Mouse (Mus musculus): ENCODE measurements around the gene Yipf1. TPM values are rescaled to one million over a fixed set of nuclear protein-coding genes. Genes with fewer than 3 reads are reported as not detected.
A peak's percentile ranks its signal among the peaks of the same experiment; 100 is the strongest.

The Yipf1 gene
- 55.2 and 61.9 TPM in 2 replicates for polyA plus RNA-seq (2014; fragmentation: Nextera tagmentation; extraction: Ambion mirVana)

- ATAC-seq (ENCODE audit: low FRiP score, low TSS enrichment) (peak; percentile 90), DNase-seq (peak; percentile 94)
- Histone ChIP-seq H3K9ac (replicated peaks; ENCODE audit: low read length) (peak within 1 kb of the TSS; percentile 60), H3K27me3 (ENCODE audit: control insufficient read depth, insufficient read depth, low read length) (no peaks in the 10 kb centered on the region), H3K4me3 (replicated peaks; ENCODE audit: low read depth, low read length) (peak within 1 kb of the TSS; percentile 56), H3K4me2 (ENCODE audit: low read length) (peak within 1 kb of the TSS; percentile 82), H3K36me3 (ENCODE audit: control insufficient read depth, insufficient read depth, low read length) (peaks cover 4% of the 10 kb centered on the region), H3K27ac (replicated peaks; ENCODE audit: low read depth, low read length) (peak within 1 kb of the TSS; percentile 41; the same call in 1 of the 2 replicates), H3K4me1 (ENCODE audit: control insufficient read depth, insufficient read depth, low read length) (peaks cover 12% of the 10 kb centered on the region; the same call in 1 of the 2 replicates), H3K9me3 (ENCODE audit: control insufficient read depth, low read length) (no peaks in the 10 kb centered on the region)
- WGBS, result under 1% methylated on average over 29 of the region's 29 CpGs
Measured at GRCm38 (mm10) chr4:107313690-107314478, at the start of gene Yipf1. Yipf1 (plus strand) TSS chr4:107314363.

- Histone ChIP-seq H3K4me3 (replicated peaks; ENCODE audit: low read depth, low read length) (no peak overlapping the region), H3K27ac (replicated peaks; ENCODE audit: low read depth, low read length) (no peak overlapping the region), H3K4me2 (ENCODE audit: low read length) (no peak overlapping the region), H3K4me1 (ENCODE audit: control insufficient read depth, insufficient read depth, low read length) (peaks cover 7% of the 10 kb centered on the region; the same call in 1 of the 2 replicates), H3K36me3 (ENCODE audit: control insufficient read depth, insufficient read depth, low read length) (peaks cover 5% of the 10 kb centered on the region; the same call in 1 of the 2 replicates), H3K9me3 (ENCODE audit: control insufficient read depth, low read length) (no peaks in the 10 kb centered on the region), H3K27me3 (ENCODE audit: control insufficient read depth, insufficient read depth, low read length) (no peaks in the 10 kb centered on the region), H3K9ac (replicated peaks; ENCODE audit: low read length) (no peak overlapping the region)
- no peak for DNase-seq
- 86% methylated on average over 4 of the region's 4 CpGs for WGBS
- no peak for ATAC-seq (ENCODE audit: low FRiP score, low TSS enrichment)
Measured at GRCm38 (mm10) chr4:107273683-107274082, 40.5 kb upstream of the Yipf1 start.

GRCm38 (mm10) chr4:107274511-107274910 lies 39.7 kb upstream of the Yipf1 start:
- Histone ChIP-seq H3K4me3 (replicated peaks; ENCODE audit: low read depth, low read length) (no peak overlapping the region), H3K4me2 (ENCODE audit: low read length) (no peak overlapping the region), H3K9ac (replicated peaks; ENCODE audit: low read length) (no peak overlapping the region), H3K9me3 (ENCODE audit: control insufficient read depth, low read length) (no peaks in the 10 kb centered on the region), H3K27ac (replicated peaks; ENCODE audit: low read depth, low read length) (no peak overlapping the region), H3K4me1 (ENCODE audit: control insufficient read depth, insufficient read depth, low read length) (peaks cover 9% of the 10 kb centered on the region; the same call in 1 of the 2 replicates), H3K27me3 (ENCODE audit: control insufficient read depth, insufficient read depth, low read length) (no peaks in the 10 kb centered on the region), H3K36me3 (ENCODE audit: control insufficient read depth, insufficient read depth, low read length) (peaks cover 5% of the 10 kb centered on the region; the same call in 1 of the 2 replicates)
- ATAC-seq (ENCODE audit: low FRiP score, low TSS enrichment), result no peak
- 86% methylated on average over 5 of the region's 5 CpGs for WGBS
- no peak for DNase-seq

GRCm38 (mm10) chr4:107278188-107278707 lies 35.9 kb upstream of the Yipf1 start:
- Histone ChIP-seq H3K4me1 (ENCODE audit: control insufficient read depth, insufficient read depth, low read length) (peaks cover 9% of the 10 kb centered on the region; the same call in 1 of the 2 replicates), H3K36me3 (ENCODE audit: control insufficient read depth, insufficient read depth, low read length) (peaks cover 16% of the 10 kb centered on the region), H3K9ac (replicated peaks; ENCODE audit: low read length) (no peak overlapping the region), H3K9me3 (ENCODE audit: control insufficient read depth, low read length) (no peaks in the 10 kb centered on the region), H3K27ac (replicated peaks; ENCODE audit: low read depth, low read length) (peak overlapping the region; percentile 52; the same call in 1 of the 2 replicates), H3K27me3 (ENCODE audit: control insufficient read depth, insufficient read depth, low read length) (peaks cover 4% of the 10 kb centered on the region; the same call in 1 of the 2 replicates), H3K4me2 (ENCODE audit: low read length) (peak overlapping the region; percentile 18), H3K4me3 (replicated peaks; ENCODE audit: low read depth, low read length) (no peak overlapping the region)
- ATAC-seq (ENCODE audit: low FRiP score, low TSS enrichment), result peak; percentile 48; the same call in 1 of the 2 replicates
- peak; percentile 65 for DNase-seq
- 3% methylated on average over 8 of the region's 8 CpGs for WGBS

GRCm38 (mm10) chr4:107280843-107281475 lies 33.2 kb upstream of the Yipf1 start:
- Histone ChIP-seq H3K36me3 (ENCODE audit: control insufficient read depth, insufficient read depth, low read length) (peaks cover 10% of the 10 kb centered on the region), H3K4me1 (ENCODE audit: control insufficient read depth, insufficient read depth, low read length) (peaks cover 9% of the 10 kb centered on the region; the same call in 1 of the 2 replicates), H3K9me3 (ENCODE audit: control insufficient read depth, low read length) (no peaks in the 10 kb centered on the region), H3K9ac (replicated peaks; ENCODE audit: low read length) (no peak overlapping the region), H3K27me3 (ENCODE audit: control insufficient read depth, insufficient read depth, low read length) (peaks cover 4% of the 10 kb centered on the region; the same call in 1 of the 2 replicates), H3K4me2 (ENCODE audit: low read length) (no peak overlapping the region), H3K27ac (replicated peaks; ENCODE audit: low read depth, low read length) (no peak overlapping the region), H3K4me3 (replicated peaks; ENCODE audit: low read depth, low read length) (no peak overlapping the region)
- DNase-seq (no peak), ATAC-seq (ENCODE audit: low FRiP score, low TSS enrichment) (no peak)
- 84% methylated on average over 7 of the region's 7 CpGs for WGBS

- WGBS, result 85% methylated on average over 3 of the region's 3 CpGs
- 0 out of 2 replicates have a peak, but pooled peaks cover 4% of the 10 kb centered on the region for H3K36me3 ChIP-seq (ENCODE audit: control insufficient read depth, insufficient read depth, low read length)
- H3K27me3 ChIP-seq (ENCODE audit: control insufficient read depth, insufficient read depth, low read length), result no peaks in the 10 kb centered on the region; the same call in 1 of the 2 replicates
- DNase-seq (no peak), ATAC-seq (ENCODE audit: low FRiP score, low TSS enrichment) (no peak)
- H3K4me1 ChIP-seq (ENCODE audit: control insufficient read depth, insufficient read depth, low read length), result no peaks in the 10 kb centered on the region
- no peak overlapping the region for H3K4me2 ChIP-seq (ENCODE audit: low read length)
- H3K9me3 ChIP-seq (ENCODE audit: control insufficient read depth, low read length), result no peaks in the 10 kb centered on the region
- H3K9ac ChIP-seq (replicated peaks; ENCODE audit: low read length), result no peak overlapping the region
- no peak overlapping the region for H3K4me3 ChIP-seq (replicated peaks; ENCODE audit: low read depth, low read length)
- H3K27ac ChIP-seq (replicated peaks; ENCODE audit: low read depth, low read length), result no peak overlapping the region
Measured at GRCm38 (mm10) chr4:107285446-107286200, 28.5 kb upstream of the Yipf1 start.

- Histone ChIP-seq H3K27ac (replicated peaks; ENCODE audit: low read depth, low read length) (no peak overlapping the region), H3K27me3 (ENCODE audit: control insufficient read depth, insufficient read depth, low read length) (no peaks in the 10 kb centered on the region), H3K4me3 (replicated peaks; ENCODE audit: low read depth, low read length) (no peak overlapping the region), H3K9ac (replicated peaks; ENCODE audit: low read length) (no peak overlapping the region), H3K4me1 (ENCODE audit: control insufficient read depth, insufficient read depth, low read length) (no peaks in the 10 kb centered on the region), H3K4me2 (ENCODE audit: low read length) (no peak overlapping the region), H3K9me3 (ENCODE audit: control insufficient read depth, low read length) (no peaks in the 10 kb centered on the region), H3K36me3 (ENCODE audit: control insufficient read depth, insufficient read depth, low read length) (no peaks in the 10 kb centered on the region)
- DNase-seq, result no peak
- ATAC-seq (ENCODE audit: low FRiP score, low TSS enrichment), result no peak
- 92% methylated on average over 8 of the region's 8 CpGs for WGBS
Measured at GRCm38 (mm10) chr4:107286386-107286785, 27.8 kb upstream of the Yipf1 start.

- Histone ChIP-seq H3K9ac (replicated peaks; ENCODE audit: low read length) (no peak overlapping the region), H3K4me2 (ENCODE audit: low read length) (no peak overlapping the region), H3K36me3 (ENCODE audit: control insufficient read depth, insufficient read depth, low read length) (no peaks in the 10 kb centered on the region), H3K9me3 (ENCODE audit: control insufficient read depth, low read length) (no peaks in the 10 kb centered on the region), H3K27ac (replicated peaks; ENCODE audit: low read depth, low read length) (no peak overlapping the region), H3K27me3 (ENCODE audit: control insufficient read depth, insufficient read depth, low read length) (no peaks in the 10 kb centered on the region), H3K4me1 (ENCODE audit: control insufficient read depth, insufficient read depth, low read length) (no peaks in the 10 kb centered on the region), H3K4me3 (replicated peaks; ENCODE audit: low read depth, low read length) (no peak overlapping the region)
- ATAC-seq (ENCODE audit: low FRiP score, low TSS enrichment), result no peak
- WGBS, result 92% methylated on average over 2 of the region's 2 CpGs
- no peak for DNase-seq
Measured at GRCm38 (mm10) chr4:107287517-107287916, 26.6 kb upstream of the Yipf1 start.

All from midbrain, embryonic 14.5 days (tissue).